Mouse (Mus musculus): ENCODE measurements around the gene Actl7a. TPM values are rescaled to one million over a fixed set of nuclear protein-coding genes. Genes with fewer than 3 reads are reported as not detected.

The Actl7a gene
- polyA plus RNA-seq, 2 experiments: not detected

DNA sequence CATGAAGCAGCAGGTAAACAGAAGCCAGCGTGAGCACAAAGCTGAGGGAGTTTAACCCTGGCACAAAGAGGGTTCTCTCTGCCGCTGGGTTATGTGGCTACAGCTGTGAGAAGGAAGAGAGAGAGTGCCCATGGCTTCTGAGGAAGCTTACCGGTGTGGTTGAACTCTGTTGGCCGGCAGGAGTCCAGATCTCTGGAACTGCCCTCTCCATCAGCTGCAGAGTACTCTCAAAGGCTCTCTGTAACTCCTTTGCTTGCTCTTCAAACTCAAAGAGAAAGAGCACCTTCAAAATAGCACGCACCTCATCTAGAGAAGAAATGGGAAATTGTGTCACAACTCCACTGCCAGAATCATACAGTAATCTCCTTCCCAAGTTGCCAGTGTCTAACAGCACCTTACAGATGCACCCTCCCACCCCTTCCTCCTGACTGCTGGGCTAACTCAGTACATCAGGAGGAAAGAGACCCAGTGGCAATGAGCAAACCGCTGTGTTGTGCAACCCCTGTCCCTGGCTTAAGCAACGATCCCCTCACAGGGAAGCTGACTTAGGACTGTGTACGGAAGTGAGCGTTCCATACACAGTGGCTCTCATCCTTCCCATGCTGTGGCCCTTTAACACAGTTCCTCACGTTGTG is 13.9 kb downstream of the Actl7a start:
- Histone ChIP-seq H3K9ac (ENCODE audit: low read depth, low read length, severe bottlenecking) (no peak overlapping the region), H3K27ac (replicated peaks; ENCODE audit: low read depth, low read length) (no peak overlapping the region), H3K4me1 (ENCODE audit: control insufficient read depth, insufficient read depth, low read length) (no peaks in the 10 kb centered on the region), H3K4me2 (replicated peaks; ENCODE audit: low read depth, low read length, severe bottlenecking) (no peak overlapping the region), H3K9me3 (ENCODE audit: control insufficient read depth, low read length) (no peaks in the 10 kb centered on the region), H3K36me3 (ENCODE audit: control insufficient read depth, insufficient read depth, low read length) (peaks cover 88% of the 10 kb centered on the region), H3K4me3 (replicated peaks; ENCODE audit: low read length) (no peak overlapping the region), H3K27me3 (ENCODE audit: control insufficient read depth, insufficient read depth, low read length) (no peaks in the 10 kb centered on the region)
- TF ChIP-seq POLR2A (IDR thresholded peaks at IDR 0.05; ENCODE audit: borderline replicate concordance, extremely low read depth, insufficient read depth, insufficient read length): no peak
- DNase-seq (ENCODE audit: low spot score) (no peak), ATAC-seq (ENCODE audit: low FRiP score, low read depth) (no peak)
- 95% methylated on average over 10 of the region's 10 CpGs for whole genome bisulfite sequencing

DNA sequence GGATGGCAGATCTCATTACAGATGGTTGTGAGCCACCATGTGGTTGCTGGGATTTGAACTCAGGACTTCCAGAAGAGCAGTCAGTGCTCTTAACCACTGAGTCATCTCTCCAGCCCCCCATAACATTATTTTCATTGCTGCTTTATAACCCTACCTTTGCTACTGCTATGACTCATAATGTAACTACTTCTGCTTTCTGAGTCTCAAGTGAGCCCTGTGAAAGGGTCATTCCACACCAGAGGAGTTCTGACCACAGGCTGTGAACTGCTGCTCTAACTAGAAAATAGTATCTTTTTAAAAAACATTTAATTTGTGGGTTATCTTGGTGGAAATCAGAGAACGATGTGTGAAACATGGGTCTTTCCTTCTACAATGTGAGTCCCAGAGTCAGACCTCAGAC is 14.5 kb downstream of the Actl7a start:
- Histone ChIP-seq H3K4me1 (ENCODE audit: control insufficient read depth, insufficient read depth, low read length) (no peaks in the 10 kb centered on the region), H3K9ac (ENCODE audit: low read depth, low read length, severe bottlenecking) (no peak overlapping the region), H3K4me2 (replicated peaks; ENCODE audit: low read depth, low read length, severe bottlenecking) (no peak overlapping the region), H3K36me3 (ENCODE audit: control insufficient read depth, insufficient read depth, low read length) (peaks cover 93% of the 10 kb centered on the region), H3K9me3 (ENCODE audit: control insufficient read depth, low read length) (no peaks in the 10 kb centered on the region), H3K27me3 (ENCODE audit: control insufficient read depth, insufficient read depth, low read length) (no peaks in the 10 kb centered on the region), H3K4me3 (replicated peaks; ENCODE audit: low read length) (no peak overlapping the region), H3K27ac (replicated peaks; ENCODE audit: low read depth, low read length) (no peak overlapping the region)
- ATAC-seq (ENCODE audit: low FRiP score, low read depth) (no peak), DNase-seq (ENCODE audit: low spot score) (no peak)
- WGBS: 100% methylated on average over 1 of the region's 1 CpGs
- TF ChIP-seq POLR2A (IDR thresholded peaks at IDR 0.05; ENCODE audit: borderline replicate concordance, extremely low read depth, insufficient read depth, insufficient read length): no peak

DNA sequence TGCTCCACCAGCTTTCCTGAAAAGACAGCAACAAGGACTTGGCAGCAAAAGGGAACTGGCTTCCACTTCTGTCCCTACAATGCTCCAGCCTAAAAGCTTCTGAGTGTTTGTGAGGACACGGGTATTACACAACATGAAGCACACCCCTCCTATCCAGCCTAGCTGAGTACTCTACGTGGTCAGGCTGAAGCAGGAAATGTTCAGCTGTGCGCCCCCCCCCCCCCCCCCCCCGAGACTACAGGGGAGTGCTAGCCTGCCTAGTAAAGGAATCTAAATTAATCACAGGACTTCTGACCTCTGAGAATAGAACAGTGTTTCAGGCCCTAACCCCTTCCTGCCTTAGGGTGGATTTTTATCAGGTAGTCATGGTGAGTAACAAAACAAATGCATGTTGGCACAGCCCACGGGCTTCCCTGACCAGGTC is 24.7 kb downstream of the Actl7a start:
- H3K27me3 ChIP-seq (ENCODE audit: control insufficient read depth, insufficient read depth, low read length): no peaks in the 10 kb centered on the region
- TF ChIP-seq POLR2A (IDR thresholded peaks at IDR 0.05; ENCODE audit: borderline replicate concordance, extremely low read depth, insufficient read depth, insufficient read length): no peak
- peaks cover 95% of the 10 kb centered on the region for H3K36me3 ChIP-seq (ENCODE audit: control insufficient read depth, insufficient read depth, low read length)
- no peak overlapping the region for H3K27ac ChIP-seq (replicated peaks; ENCODE audit: low read depth, low read length)
- H3K4me3 ChIP-seq (replicated peaks; ENCODE audit: low read length): no peak overlapping the region
- H3K4me2 ChIP-seq (replicated peaks; ENCODE audit: low read depth, low read length, severe bottlenecking): no peak overlapping the region
- no peaks in the 10 kb centered on the region for H3K4me1 ChIP-seq (ENCODE audit: control insufficient read depth, insufficient read depth, low read length)
- no peak for DNase-seq (ENCODE audit: low spot score)
- H3K9ac ChIP-seq (ENCODE audit: low read depth, low read length, severe bottlenecking): no peak overlapping the region
- 75% methylated on average over 4 of the region's 5 CpGs for WGBS
- no peaks in the 10 kb centered on the region for H3K9me3 ChIP-seq (ENCODE audit: control insufficient read depth, low read length)
- no peak for ATAC-seq (ENCODE audit: low FRiP score, low read depth)

DNA sequence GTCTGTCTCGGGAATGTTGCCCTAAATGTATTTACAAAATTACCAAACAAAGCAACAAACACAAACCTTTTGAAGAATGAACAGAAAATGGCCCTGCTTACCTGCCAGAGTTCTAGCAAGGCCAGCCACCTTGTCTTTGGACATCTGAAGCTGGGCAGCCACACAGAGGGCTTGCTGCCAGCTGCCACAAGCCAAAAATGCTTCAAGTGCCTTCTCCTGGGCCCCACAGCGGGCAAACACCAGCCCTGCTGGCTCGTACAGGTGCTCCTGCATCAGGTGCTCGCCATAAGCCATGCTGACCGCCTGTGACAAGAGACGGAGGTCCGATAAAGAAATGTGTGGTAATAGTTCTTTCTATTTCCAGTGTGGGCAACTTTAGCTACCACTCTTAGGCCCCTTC is 25.7 kb downstream of the Actl7a start:
- Histone ChIP-seq H3K9me3 (ENCODE audit: control insufficient read depth, low read length) (no peaks in the 10 kb centered on the region), H3K27me3 (ENCODE audit: control insufficient read depth, insufficient read depth, low read length) (no peaks in the 10 kb centered on the region), H3K4me3 (replicated peaks; ENCODE audit: low read length) (no peak overlapping the region), H3K36me3 (ENCODE audit: control insufficient read depth, insufficient read depth, low read length) (peaks cover 96% of the 10 kb centered on the region), H3K4me2 (replicated peaks; ENCODE audit: low read depth, low read length, severe bottlenecking) (no peak overlapping the region), H3K9ac (ENCODE audit: low read depth, low read length, severe bottlenecking) (no peak overlapping the region), H3K4me1 (ENCODE audit: control insufficient read depth, insufficient read depth, low read length) (no peaks in the 10 kb centered on the region), H3K27ac (replicated peaks; ENCODE audit: low read depth, low read length) (no peak overlapping the region)
- TF ChIP-seq POLR2A (IDR thresholded peaks at IDR 0.05; ENCODE audit: borderline replicate concordance, extremely low read depth, insufficient read depth, insufficient read length): no peak
- WGBS: 90% methylated on average over 7 of the region's 7 CpGs
- ATAC-seq (ENCODE audit: low FRiP score, low read depth): no peak
- no peak for DNase-seq (ENCODE audit: low spot score)

DNA sequence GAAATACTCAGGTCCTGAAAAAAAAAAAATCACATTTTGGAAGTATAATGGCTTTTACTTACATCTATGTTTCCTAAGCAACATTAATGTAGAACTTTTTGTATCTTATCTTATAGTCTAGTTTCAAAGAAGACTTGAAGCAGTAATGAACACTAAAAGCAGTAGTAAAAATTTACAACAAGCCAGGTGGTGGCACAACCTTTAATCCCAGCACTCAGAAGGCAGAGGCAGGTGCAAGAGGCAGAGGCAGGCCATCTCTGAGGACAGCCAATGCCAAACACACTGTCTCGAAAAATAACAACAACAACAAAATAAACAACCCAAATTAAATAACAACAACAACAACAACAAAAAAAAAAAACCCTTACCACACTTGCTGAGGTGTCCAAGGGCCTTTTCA is 27.9 kb downstream of the Actl7a start:
- DNase-seq (ENCODE audit: low spot score) (no peak), ATAC-seq (ENCODE audit: low FRiP score, low read depth) (no peak)
- H3K4me1 ChIP-seq (ENCODE audit: control insufficient read depth, insufficient read depth, low read length): no peaks in the 10 kb centered on the region
- no peaks in the 10 kb centered on the region for H3K9me3 ChIP-seq (ENCODE audit: control insufficient read depth, low read length)
- H3K4me2 ChIP-seq (replicated peaks; ENCODE audit: low read depth, low read length, severe bottlenecking): no peak overlapping the region
- WGBS: 83% methylated on average over 1 of the region's 1 CpGs
- H3K4me3 ChIP-seq (replicated peaks; ENCODE audit: low read length): no peak overlapping the region
- no peak overlapping the region for H3K27ac ChIP-seq (replicated peaks; ENCODE audit: low read depth, low read length)
- no peaks in the 10 kb centered on the region for H3K27me3 ChIP-seq (ENCODE audit: control insufficient read depth, insufficient read depth, low read length)
- no peak for TF ChIP-seq POLR2A (IDR thresholded peaks at IDR 0.05; ENCODE audit: borderline replicate concordance, extremely low read depth, insufficient read depth, insufficient read length)
- no peak overlapping the region for H3K9ac ChIP-seq (ENCODE audit: low read depth, low read length, severe bottlenecking)
- H3K36me3 ChIP-seq (ENCODE audit: control insufficient read depth, insufficient read depth, low read length): peaks cover 94% of the 10 kb centered on the region
